Comparison of ENCODE assay signal across 9 mouse cellular contexts in the genomic region with DNA sequence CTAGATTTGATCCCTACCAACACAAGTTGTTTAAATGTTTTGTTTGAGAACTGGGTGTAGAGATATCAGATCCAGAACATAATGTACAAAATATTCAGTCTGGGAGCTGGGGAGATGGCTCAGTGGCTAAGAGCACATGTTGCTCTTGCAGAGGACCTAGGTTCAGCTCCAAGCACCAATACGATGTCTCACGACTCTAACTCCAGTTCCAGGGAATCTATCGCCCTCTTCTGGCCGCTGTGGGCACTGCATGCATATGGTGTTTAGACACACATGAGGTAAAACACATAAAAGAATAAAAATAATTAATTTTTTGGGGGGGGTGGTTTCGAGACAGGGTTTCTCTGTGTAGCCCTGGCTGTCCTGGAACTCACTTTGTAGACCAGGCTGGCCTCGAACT. TPM values are rescaled to one million over a fixed set of nuclear protein-coding genes. Genes with fewer than 3 reads are reported as not detected.
DNase-seq lines count a peak whose midpoint lies in the region; ATAC-seq and TF ChIP-seq lines count a peak whose summit lies in the region.
"Had no signal": no experiment of that assay in that cellular context is flagged by ENCODE, and none has a peak within 500 bp of the region (broad histone marks: within the 10 kb centered on the region; RNA-seq: fewer than 3 reads in every experiment).

No protein-coding gene starts in this region.

- no peak for TF ChIP-seq EP300 in heart, postnatal 0 days (IDR thresholded peaks at IDR 0.05; ENCODE audit: low read depth)

- H3K4me2 ChIP-seq in heart, postnatal 0 days (ENCODE audit: low read depth, low read length): no peak overlapping the region
- no peak overlapping the region for H3K4me2 ChIP-seq in liver, embryonic 13.5 days
- H3K4me2 ChIP-seq in hindbrain, embryonic 12.5 days (replicated peaks): no peak overlapping the region
- H3K4me2 ChIP-seq: embryonic facial prominence, embryonic 13.5 days had no signal

- H3K4me3 ChIP-seq in heart, postnatal 0 days (ENCODE audit: low read depth, low read length): no peak overlapping the region
- H3K4me3 ChIP-seq in heart, embryonic 10.5 days: no peak overlapping the region
- no peak overlapping the region for H3K4me3 ChIP-seq in liver, embryonic 13.5 days (replicated peaks)
- no peak overlapping the region for H3K4me3 ChIP-seq in hindbrain, embryonic 12.5 days
- H3K4me3 ChIP-seq: embryonic facial prominence, embryonic 13.5 days had no signal

- peaks cover 3% of the 10 kb centered on the region for H3K4me1 ChIP-seq in heart, postnatal 0 days (ENCODE audit: control insufficient read depth, insufficient read depth)
- H3K4me1 ChIP-seq in heart, embryonic 10.5 days: peaks cover 11% of the 10 kb centered on the region
- H3K4me1 ChIP-seq in liver, embryonic 13.5 days (replicated peaks): peaks cover 41% of the 10 kb centered on the region
- peaks cover 6% of the 10 kb centered on the region; the same call in 1 of the 2 replicates for H3K4me1 ChIP-seq in hindbrain, embryonic 12.5 days

- TF ChIP-seq CTCF in heart, postnatal 0 days (IDR thresholded peaks at IDR 0.05; ENCODE audit: low read depth): peak; percentile 52

- no peaks in the 10 kb centered on the region for H3K27me3 ChIP-seq in heart, postnatal 0 days (ENCODE audit: control insufficient read depth, insufficient read depth, low read length)
- no peaks in the 10 kb centered on the region for H3K27me3 ChIP-seq in heart, embryonic 10.5 days (ENCODE audit: insufficient read depth, poor library complexity, severe bottlenecking)
- no peaks in the 10 kb centered on the region for H3K27me3 ChIP-seq in liver, embryonic 13.5 days
- H3K27me3 ChIP-seq in splenic B cell, adult 2 months (ENCODE audit: control insufficient read depth, insufficient read depth, low read length, poor library complexity, severe bottlenecking): no peaks in the 10 kb centered on the region
- no peaks in the 10 kb centered on the region for H3K27me3 ChIP-seq in hindbrain, embryonic 12.5 days
- H3K27me3 ChIP-seq: embryonic facial prominence, embryonic 13.5 days had no signal

- H3K9me3 ChIP-seq in heart, postnatal 0 days (replicated peaks; ENCODE audit: control insufficient read depth, low read length): no peaks in the 10 kb centered on the region
- H3K9me3 ChIP-seq in heart, embryonic 10.5 days: no peaks in the 10 kb centered on the region
- no peaks in the 10 kb centered on the region for H3K9me3 ChIP-seq in liver, embryonic 13.5 days (replicated peaks)
- no peaks in the 10 kb centered on the region for H3K9me3 ChIP-seq in hindbrain, embryonic 12.5 days (replicated peaks)
- H3K9me3 ChIP-seq: embryonic facial prominence, embryonic 13.5 days had no signal

- 55% methylated on average over 6 of the region's 6 CpGs for WGBS in heart, postnatal 0 days
- 44% methylated on average over 6 of the region's 6 CpGs for WGBS in heart, embryonic 10.5 days
- 43% methylated on average over 6 of the region's 6 CpGs for WGBS in liver, embryonic 13.5 days (ENCODE audit: insufficient replicate concordance)
- WGBS in hindbrain, embryonic 12.5 days: 57% methylated on average over 6 of the region's 6 CpGs

- DNase-seq in heart, postnatal 0 days (ENCODE audit: low spot score): no peak
- no peak for DNase-seq in heart, embryonic 10.5 days (ENCODE audit: low spot score)
- peak; percentile 59 for DNase-seq in 416B (ENCODE audit: low read depth)
- peak; percentile 82 for DNase-seq in ES-CJ7 (ENCODE audit: low read depth, low spot score)
- peak; percentile 52 for DNase-seq in liver, embryonic 13.5 days
- DNase-seq in splenic B cell, adult 2 months (ENCODE audit: low read depth, low spot score): peak; percentile 83

- H3K36me3 ChIP-seq in heart, postnatal 0 days (replicated peaks; ENCODE audit: control insufficient read depth, insufficient read depth, low read length): no peaks in the 10 kb centered on the region
- no peaks in the 10 kb centered on the region for H3K36me3 ChIP-seq in heart, embryonic 10.5 days
- no peaks in the 10 kb centered on the region for H3K36me3 ChIP-seq in liver, embryonic 13.5 days
- H3K36me3 ChIP-seq in splenic B cell, adult 2 months (ENCODE audit: control insufficient read depth, insufficient read depth, low read length, poor library complexity, severe bottlenecking): no peaks in the 10 kb centered on the region
- no peaks in the 10 kb centered on the region for H3K36me3 ChIP-seq in hindbrain, embryonic 12.5 days
- H3K36me3 ChIP-seq: embryonic facial prominence, embryonic 13.5 days had no signal

- H3K9ac ChIP-seq in heart, postnatal 0 days (replicated peaks; ENCODE audit: low read depth, low read length): no peak overlapping the region
- no peak overlapping the region for H3K9ac ChIP-seq in liver, embryonic 13.5 days
- H3K9ac ChIP-seq in hindbrain, embryonic 12.5 days: no peak overlapping the region
- H3K9ac ChIP-seq: embryonic facial prominence, embryonic 13.5 days had no signal

- H3K27ac ChIP-seq in heart, postnatal 0 days (ENCODE audit: low read depth): no peak overlapping the region
- no peak overlapping the region for H3K27ac ChIP-seq in heart, embryonic 10.5 days
- H3K27ac ChIP-seq in liver, embryonic 13.5 days: no peak overlapping the region
- no peak overlapping the region for H3K27ac ChIP-seq in hindbrain, embryonic 12.5 days
- H3K27ac ChIP-seq: embryonic facial prominence, embryonic 13.5 days had no signal

- no peak for ATAC-seq in heart, postnatal 0 days (ENCODE audit: insufficient read depth, low read depth)
- no peak for ATAC-seq in liver, embryonic 13.5 days (ENCODE audit: low read depth)
- ATAC-seq in megakaryocyte-erythroid progenitor cell, adult 5-6 weeks (replicated peaks; ENCODE audit: low FRiP score, low TSS enrichment, poor library complexity, severe bottlenecking): no peak
- no peak for ATAC-seq in hindbrain, embryonic 12.5 days (ENCODE audit: low FRiP score)

RNA-seq across cellular contexts. Expression of a gene that starts 23.3 kb away (rescaled TPM):
- total RNA-seq in heart, postnatal 0 days (2014; rRNA removed; ENCODE audit: low replicate concordance): 5.4 and 21.1 TPM in 2 replicates
- polyA plus RNA-seq in heart, postnatal 0 days (2015; fragmentation: Nextera tagmentation; extraction: Ambion mirVana): 8.0 and 8.4 TPM in 2 replicates
- polyA plus RNA-seq in heart, embryonic 10.5 days (2016; fragmentation: Nextera tagmentation; extraction: Ambion mirVana): 17.5 and 19.5 TPM in 2 replicates
- 8.4 and 12.7 TPM in 2 replicates for polyA plus RNA-seq in liver, embryonic 13.5 days (2015; fragmentation: Nextera tagmentation; extraction: Ambion mirVana)
- total RNA-seq in megakaryocyte-erythroid progenitor cell, adult 5-6 weeks (2014; fragmentation: Nextera tagmentation): 13.0 and 19.0 TPM in 2 replicates
- 11.2 and 23.9 TPM in 2 replicates for total RNA-seq in megakaryocyte-erythroid progenitor cell, adult 5-6 weeks (2017)
- polyA plus RNA-seq in hindbrain, embryonic 12.5 days (2016; fragmentation: Nextera tagmentation; extraction: Ambion mirVana): 30.8 and 34.4 TPM in 2 replicates

RNA-seq across cellular contexts. Expression of a gene that starts 42.5 kb away (rescaled TPM):
- total RNA-seq in heart, postnatal 0 days (2014; rRNA removed; ENCODE audit: low replicate concordance): not detected in 2 replicates
- 1.00 and 2.7 TPM in 2 replicates for polyA plus RNA-seq in heart, postnatal 0 days (2015; fragmentation: Nextera tagmentation; extraction: Ambion mirVana)
- 0.57 and 2.6 TPM in 2 replicates for polyA plus RNA-seq in heart, embryonic 10.5 days (2016; fragmentation: Nextera tagmentation; extraction: Ambion mirVana)
- 0.32 and 0.86 TPM in 2 replicates for polyA plus RNA-seq in liver, embryonic 13.5 days (2015; fragmentation: Nextera tagmentation; extraction: Ambion mirVana)
- 12.5 TPM in 1 of 2 replicates, not detected in the other for total RNA-seq in megakaryocyte-erythroid progenitor cell, adult 5-6 weeks (2014; fragmentation: Nextera tagmentation)
- 7.8 and 10.8 TPM in 2 replicates for total RNA-seq in megakaryocyte-erythroid progenitor cell, adult 5-6 weeks (2017)
- 0.49 and 3.3 TPM in 2 replicates for polyA plus RNA-seq in hindbrain, embryonic 12.5 days (2016; fragmentation: Nextera tagmentation; extraction: Ambion mirVana)

Comparison
In these comparisons a context has a peak if more than half of its experiments do, and no peak if none do; other contexts are left out.
1. DNase-seq: peak in 416B (single experiment), ES-CJ7 (single experiment), liver, embryonic 13.5 days (single experiment) and splenic B cell, adult 2 months (single experiment); none in heart, postnatal 0 days (single experiment) and heart, embryonic 10.5 days (single experiment).